Mouse (Mus musculus): ENCODE data around the gene Agpat4.
A peak's percentile ranks its signal among the peaks of the same experiment; 100 is the strongest.

The Agpat4 gene

DNA sequence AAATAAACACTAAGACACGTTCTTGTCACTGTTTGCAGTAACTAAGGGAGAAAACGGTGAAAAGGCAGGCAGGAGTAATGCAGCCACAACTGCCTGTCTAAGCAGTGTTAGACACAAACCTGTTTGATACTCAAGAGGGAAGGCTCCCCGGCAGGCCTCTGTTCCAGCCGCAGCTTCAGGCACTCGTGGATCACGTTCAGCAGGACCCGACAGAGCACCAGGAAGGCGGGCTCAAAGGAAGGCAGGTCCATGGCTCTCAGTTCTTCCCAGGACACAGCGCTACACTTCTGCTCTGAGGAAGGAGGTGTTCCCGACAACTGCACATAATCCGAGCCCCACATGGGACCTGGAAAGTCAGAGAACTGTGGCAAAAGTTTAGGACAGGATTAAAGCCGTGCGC is 145.3 kb downstream of the Agpat4 start:
- peaks cover 4% of the 10 kb centered on the region; the same call in 1 of the 2 replicates for H3K36me3 ChIP-seq (ENCODE audit: control insufficient read depth, insufficient read depth, low read length, poor library complexity, severe bottlenecking)
- no peaks in the 10 kb centered on the region for H3K27me3 ChIP-seq (ENCODE audit: control insufficient read depth, insufficient read depth, low read length, poor library complexity, severe bottlenecking)
- DNase-seq (ENCODE audit: low read depth, low spot score) = no peak

DNA sequence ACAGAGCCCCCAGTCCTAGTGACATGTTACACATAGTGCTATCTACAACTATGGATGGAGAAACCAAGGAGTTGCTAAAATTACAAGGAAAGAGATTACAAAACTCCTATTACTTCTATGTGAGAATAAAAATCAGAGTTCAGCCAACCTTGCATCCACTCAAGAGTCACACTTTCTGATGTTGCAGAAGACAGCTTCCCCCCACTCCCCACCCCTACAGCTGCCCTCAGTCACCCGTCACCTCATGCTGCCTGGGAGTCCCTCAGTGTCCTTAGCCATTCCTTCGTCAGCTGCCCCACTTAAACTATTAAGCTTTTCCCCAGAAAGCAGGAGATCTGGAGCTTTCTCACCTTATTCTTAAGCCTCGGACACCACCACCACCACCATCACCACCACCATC is 145.8 kb downstream of the Agpat4 start:
- Histone ChIP-seq H3K36me3 (ENCODE audit: control insufficient read depth, insufficient read depth, low read length, poor library complexity, severe bottlenecking) (peaks cover 4% of the 10 kb centered on the region; the same call in 1 of the 2 replicates), H3K27me3 (ENCODE audit: control insufficient read depth, insufficient read depth, low read length, poor library complexity, severe bottlenecking) (no peaks in the 10 kb centered on the region)
- no peak for DNase-seq (ENCODE audit: low read depth, low spot score)

DNA sequence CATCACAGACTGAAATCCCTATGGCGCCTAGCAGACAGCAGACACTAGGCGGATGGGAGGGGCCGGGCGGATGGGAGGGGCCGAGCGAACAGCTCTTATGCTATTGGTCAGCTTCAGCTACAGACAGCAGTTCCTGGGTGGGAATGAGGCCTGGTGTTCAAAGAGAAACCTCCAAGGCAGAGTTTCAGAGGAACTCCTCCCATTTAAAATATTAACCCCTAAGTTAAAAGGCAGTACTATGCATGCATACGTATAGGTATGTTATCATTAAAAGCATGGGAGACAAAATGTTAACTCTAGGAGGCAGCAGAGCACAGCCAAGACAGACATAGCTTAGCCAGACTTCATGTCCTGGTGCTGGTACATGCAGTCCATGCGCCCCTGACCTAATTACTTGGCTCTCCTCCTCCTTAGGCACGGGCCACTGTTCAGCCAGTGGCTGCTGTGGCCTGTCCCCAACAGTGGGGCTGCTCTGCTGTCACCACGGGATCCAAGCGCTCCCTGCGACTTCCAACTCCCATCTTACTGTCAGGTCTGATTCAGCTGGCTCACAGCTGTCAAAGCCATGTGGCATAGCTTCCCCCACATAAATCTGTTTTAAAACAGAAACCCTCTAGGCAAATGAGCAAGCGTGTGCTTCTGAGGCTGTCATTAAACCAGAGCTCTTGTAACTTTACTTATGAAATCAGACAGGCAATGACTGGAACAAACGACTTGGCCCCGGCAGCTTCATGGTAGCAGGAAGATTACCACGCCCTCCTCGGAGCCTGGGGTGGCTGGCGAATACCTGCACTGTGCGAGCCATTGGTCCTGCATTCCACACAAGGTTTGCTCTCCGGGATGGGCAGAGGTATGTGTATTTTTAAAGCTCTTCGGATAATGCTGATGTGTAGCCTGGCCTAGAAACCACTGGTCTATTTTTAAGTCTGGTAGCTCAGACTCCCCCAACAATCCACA is 147.7 kb downstream of the Agpat4 start:
- DNase-seq (ENCODE audit: low read depth, low spot score) = peak; percentile 14

DNA sequence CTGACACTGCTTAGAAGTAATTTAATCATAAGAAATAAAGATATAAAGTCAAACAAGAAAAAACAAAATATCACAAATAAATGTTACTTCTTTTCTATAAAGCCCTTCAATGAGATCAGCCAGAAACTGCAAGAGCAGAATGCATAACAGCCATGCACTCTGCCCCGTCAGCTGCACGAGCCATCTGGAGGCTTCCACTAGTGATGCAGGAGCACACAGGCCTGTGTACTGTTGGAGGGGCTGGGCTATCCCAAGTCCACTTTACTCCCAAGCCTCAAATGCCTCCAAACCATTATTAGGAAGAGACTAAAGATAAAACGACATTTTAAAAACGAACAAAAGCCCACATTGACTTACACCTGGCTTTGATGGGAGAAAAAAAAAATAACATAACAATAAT is 149.6 kb downstream of the Agpat4 start:
- Histone ChIP-seq H3K36me3 (ENCODE audit: control insufficient read depth, insufficient read depth, low read length, poor library complexity, severe bottlenecking) (peaks cover 9% of the 10 kb centered on the region), H3K27me3 (ENCODE audit: control insufficient read depth, insufficient read depth, low read length, poor library complexity, severe bottlenecking) (no peaks in the 10 kb centered on the region)
- DNase-seq (ENCODE audit: low read depth, low spot score) = no peak

More for the DNA sequence above, 147.7 kb downstream of the Agpat4 start:
- H3K27me3 ChIP-seq (ENCODE audit: control insufficient read depth, insufficient read depth, low read length, poor library complexity, severe bottlenecking) = no peaks in the 10 kb centered on the region
- peaks cover 4% of the 10 kb centered on the region for H3K36me3 ChIP-seq (ENCODE audit: control insufficient read depth, insufficient read depth, low read length, poor library complexity, severe bottlenecking)

DNA sequence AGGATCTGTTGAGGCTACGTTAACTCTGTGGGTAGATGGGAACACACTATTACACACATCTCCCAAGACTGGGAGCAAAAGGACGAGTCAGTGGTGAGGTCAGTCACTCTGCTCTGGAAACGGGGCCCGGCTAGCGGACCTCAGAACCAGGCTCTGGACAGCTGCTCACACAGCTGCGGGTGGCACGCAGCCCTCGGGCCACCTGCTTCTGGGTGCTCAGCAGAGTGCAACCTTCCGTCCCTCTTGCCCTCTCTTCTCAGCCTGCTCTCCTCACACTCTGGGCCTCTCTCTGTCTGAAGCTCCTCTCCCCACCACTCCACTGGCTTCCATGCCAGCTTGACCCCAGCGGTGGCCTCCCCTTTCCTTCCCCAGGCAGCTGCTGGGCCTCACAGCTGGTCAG is 150.0 kb downstream of the Agpat4 start:
- DNase-seq (ENCODE audit: low read depth, low spot score) = no peak
- Histone ChIP-seq H3K27me3 (ENCODE audit: control insufficient read depth, insufficient read depth, low read length, poor library complexity, severe bottlenecking) (no peaks in the 10 kb centered on the region), H3K36me3 (ENCODE audit: control insufficient read depth, insufficient read depth, low read length, poor library complexity, severe bottlenecking) (peaks cover 9% of the 10 kb centered on the region)

All from splenic B cell, adult 2 months (primary cell).